In the genomic region with DNA sequence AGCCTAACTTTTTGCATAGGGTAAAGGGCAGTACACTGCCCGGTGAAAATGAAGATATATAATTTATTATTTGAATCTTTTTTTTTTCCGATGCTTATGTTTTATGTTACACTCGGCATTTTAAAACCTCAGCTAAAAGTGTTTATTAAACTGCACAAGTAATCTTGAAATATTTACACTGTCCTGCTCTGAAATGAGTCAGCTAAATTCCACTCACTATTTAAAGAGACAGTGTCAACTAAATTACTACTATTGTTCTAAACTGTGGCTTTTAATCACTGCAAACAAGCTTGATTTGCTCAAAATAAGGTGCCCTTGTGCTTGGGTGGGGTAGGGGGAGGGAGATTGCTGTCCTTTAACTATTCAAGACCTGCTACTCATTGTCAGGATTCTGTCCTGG, we compare ENCODE assay signal across 8 mouse cellular contexts. TPM values are rescaled to one million over a fixed set of nuclear protein-coding genes. Genes with fewer than 3 reads are reported as not detected.
DNase-seq lines count a peak whose midpoint lies in the region; ATAC-seq and TF ChIP-seq lines count a peak whose summit lies in the region.

No protein-coding gene starts in this region.

- TF ChIP-seq CTCF in kidney, adult 2 months (conservative IDR thresholded peaks at IDR 0.05; ENCODE audit: insufficient read depth, insufficient read length, low read depth, low read length) = no peak

- TF ChIP-seq POLR2A in kidney, adult 2 months (IDR thresholded peaks at IDR 0.05; ENCODE audit: low read depth, low read length) = no peak

- 0 out of 2 replicates have a peak, but pooled peaks cover 3% of the 10 kb centered on the region for H3K4me1 ChIP-seq in kidney, adult 2 months (ENCODE audit: control insufficient read depth, insufficient read depth, low read length)
- H3K4me1 ChIP-seq in hindbrain, embryonic 11.5 days (replicated peaks; ENCODE audit: control insufficient read depth, insufficient read depth, low read length) = no peaks in the 10 kb centered on the region
- peaks cover 13% of the 10 kb centered on the region for H3K4me1 ChIP-seq in midbrain, embryonic 11.5 days (ENCODE audit: control insufficient read depth, insufficient read depth, low read length)

- H3K27ac ChIP-seq in kidney, adult 2 months (ENCODE audit: insufficient read depth, low read depth, low read length) = peak overlapping the region; percentile 82
- H3K27ac ChIP-seq in hindbrain, embryonic 11.5 days (ENCODE audit: low read depth, low read length) = no peak overlapping the region
- H3K27ac ChIP-seq in midbrain, embryonic 11.5 days (ENCODE audit: low read depth, low read length) = no peak overlapping the region

- H3K36me3 ChIP-seq in kidney, adult 2 months (ENCODE audit: control insufficient read depth, insufficient read depth, low read length) = peaks cover 7% of the 10 kb centered on the region
- peaks cover 10% of the 10 kb centered on the region; the same call in 1 of the 2 replicates for H3K36me3 ChIP-seq in hindbrain, embryonic 11.5 days (ENCODE audit: control insufficient read depth, insufficient read depth, low read length)
- H3K36me3 ChIP-seq in midbrain, embryonic 11.5 days (ENCODE audit: control insufficient read depth, insufficient read depth, low read length) = peaks cover 9% of the 10 kb centered on the region; the same call in 1 of the 2 replicates

- no peaks in the 10 kb centered on the region for H3K27me3 ChIP-seq in kidney, adult 2 months (replicated peaks; ENCODE audit: control insufficient read depth, insufficient read depth, low read length)
- H3K27me3 ChIP-seq in hindbrain, embryonic 11.5 days (ENCODE audit: control insufficient read depth, insufficient read depth, low read length) = no peaks in the 10 kb centered on the region
- H3K27me3 ChIP-seq in midbrain, embryonic 11.5 days (ENCODE audit: control insufficient read depth, insufficient read depth, low read length) = no peaks in the 10 kb centered on the region

- H3K9ac ChIP-seq in hindbrain, embryonic 11.5 days (ENCODE audit: low read depth, low read length) = no peak overlapping the region; the same call in 1 of the 2 replicates
- peak overlapping the region; percentile 66; the same call in 1 of the 2 replicates for H3K9ac ChIP-seq in midbrain, embryonic 11.5 days (ENCODE audit: low read length)

- H3K4me2 ChIP-seq in hindbrain, embryonic 11.5 days (replicated peaks; ENCODE audit: low read depth, low read length) = peak overlapping the region; percentile 76
- H3K4me2 ChIP-seq in midbrain, embryonic 11.5 days = peak overlapping the region; percentile 55

- ATAC-seq in hindbrain, embryonic 11.5 days (ENCODE audit: low FRiP score) = no peak
- no peak for ATAC-seq in midbrain, embryonic 11.5 days (ENCODE audit: low FRiP score)

- WGBS in kidney, adult 2 months = 1% methylated on average over 3 of the region's 3 CpGs
- WGBS in hindbrain, embryonic 11.5 days = 48% methylated on average over 3 of the region's 3 CpGs
- 40% methylated on average over 3 of the region's 3 CpGs for WGBS in midbrain, embryonic 11.5 days

- peak overlapping the region; percentile 69 for H3K4me3 ChIP-seq in kidney, adult 2 months (ENCODE audit: insufficient read depth, low read depth, low read length)
- H3K4me3 ChIP-seq in hindbrain, embryonic 11.5 days (ENCODE audit: low read depth, low read length) = peak overlapping the region; percentile 92
- H3K4me3 ChIP-seq in midbrain, embryonic 11.5 days (ENCODE audit: low read depth, low read length) = peak overlapping the region; percentile 96

- no peaks in the 10 kb centered on the region for H3K9me3 ChIP-seq in hindbrain, embryonic 11.5 days (ENCODE audit: control insufficient read depth, low read length)
- H3K9me3 ChIP-seq in midbrain, embryonic 11.5 days (ENCODE audit: control insufficient read depth, low read length) = no peaks in the 10 kb centered on the region

- DNase-seq in kidney, adult 2 months = peak; percentile 16
- DNase-seq in kidney, adult 11 months = no peak
- DNase-seq in adipocyte (ENCODE audit: low spot score) = peak; percentile 58
- no peak for DNase-seq in hindbrain, embryonic 11.5 days (ENCODE audit: low spot score)
- no peak for DNase-seq in midbrain, embryonic 11.5 days (ENCODE audit: low spot score, missing footprints)
- no peak for DNase-seq in frontal cortex, postnatal 25 days (ENCODE audit: low spot score in 2 of 2)
- no peak for DNase-seq in layer of hippocampus, postnatal 14 days (ENCODE audit: low spot score in 2 of 2)
- DNase-seq in testis, postnatal 14 days (ENCODE audit: low spot score) = no peak

RNA-seq across cellular contexts. Expression of gene Zfand5, which starts 2.6 kb away (rescaled TPM):
- polyA plus RNA-seq in kidney, adult 2 months (2012; rRNA removed) = 8.7 and 17.4 TPM in 2 replicates
- polyA plus RNA-seq in hindbrain, embryonic 11.5 days (2014; fragmentation: Nextera tagmentation; extraction: Ambion mirVana) = 170 and 197 TPM in 2 replicates
- 186 and 191 TPM in 2 replicates for polyA plus RNA-seq in midbrain, embryonic 11.5 days (2014; fragmentation: Nextera tagmentation; extraction: Ambion mirVana)
- total RNA-seq in layer of hippocampus, postnatal 14 days (2021) = 100 to 1,000 TPM; 155 to 165 TPM

Comparison
In these comparisons a context has a peak if more than half of its experiments do, and no peak if none do; other contexts are left out.
1. DNase-seq: peak in kidney, adult 2 months (single experiment) and adipocyte (single experiment); none in kidney, adult 11 months (single experiment), hindbrain, embryonic 11.5 days (single experiment), midbrain, embryonic 11.5 days (single experiment), frontal cortex, postnatal 25 days (0 of 2), layer of hippocampus, postnatal 14 days (0 of 2) and testis, postnatal 14 days (single experiment).
2. Peak in every context shown above with its lines, with median percentiles within 50 percentile points of each other: H3K4me3 ChIP-seq.